Mouse (Mus musculus): Measurements from ENCODE around the gene Igfbpl1. TPM values are rescaled to one million over a fixed set of nuclear protein-coding genes. Genes with fewer than 3 reads are reported as not detected.
A peak's percentile ranks its signal among the peaks of the same experiment; 100 is the strongest.

Gene Igfbpl1
- polyA plus RNA-seq, 1 experiment from 2014 or later: 16.8 TPM

GRCm38 (mm10) chr4:45790018-45790417 is 36.7 kb downstream of the Igfbpl1 start:
- ATAC-seq (replicated peaks; ENCODE audit: insufficient number of reproducible peaks, low FRiP score, low TSS enrichment): no peak

GRCm38 (mm10) chr4:45789263-45789958 is 37.3 kb downstream of the Igfbpl1 start:
- Histone ChIP-seq H3K4me3 (ENCODE audit: low read depth, low read length) (no peak overlapping the region), H3K9ac (ENCODE audit: low read depth, low read length) (0 out of 2 replicates have a peak overlapping the region, but pooled peaks have one; percentile 28), H3K4me2 (peak overlapping the region; percentile 32)

More at GRCm38 (mm10) chr4:45790018-45790417, 36.7 kb downstream of the Igfbpl1 start:
- Histone ChIP-seq H3K27ac (ENCODE audit: low read depth, low read length) (peak overlapping the region; percentile 50; the same call in 1 of the 2 replicates), H3K4me2 (peak overlapping the region; percentile 32), H3K9me3 (replicated peaks; ENCODE audit: control insufficient read depth, low read length) (no peaks in the 10 kb centered on the region), H3K27me3 (ENCODE audit: control insufficient read depth, insufficient read depth, low read length) (peaks cover 14% of the 10 kb centered on the region), H3K4me3 (ENCODE audit: low read depth, low read length) (no peak overlapping the region), H3K9ac (ENCODE audit: low read depth, low read length) (0 out of 2 replicates have a peak overlapping the region, but pooled peaks have one; percentile 28), H3K4me1 (ENCODE audit: control insufficient read depth, insufficient read depth, low read length) (peaks cover 20% of the 10 kb centered on the region), H3K36me3 (ENCODE audit: control insufficient read depth, insufficient read depth, low read length) (no peaks in the 10 kb centered on the region)
- whole genome bisulfite sequencing (ENCODE audit: insufficient replicate concordance): 35% methylated on average over 2 of the region's 2 CpGs

GRCm38 (mm10) chr4:45788446-45789081 is 38.2 kb downstream of the Igfbpl1 start:
- no peak overlapping the region for H3K4me3 ChIP-seq (ENCODE audit: low read depth, low read length)
- WGBS (ENCODE audit: insufficient replicate concordance): 67% methylated on average over 13 of the region's 13 CpGs
- H3K9ac ChIP-seq (ENCODE audit: low read depth, low read length): no peak overlapping the region
- peak overlapping the region; percentile 50; the same call in 1 of the 2 replicates for H3K27ac ChIP-seq (ENCODE audit: low read depth, low read length)
- ATAC-seq (replicated peaks; ENCODE audit: insufficient number of reproducible peaks, low FRiP score, low TSS enrichment): no peak
- H3K27me3 ChIP-seq (ENCODE audit: control insufficient read depth, insufficient read depth, low read length): peaks cover 14% of the 10 kb centered on the region
- H3K4me2 ChIP-seq: no peak overlapping the region
- H3K9me3 ChIP-seq (replicated peaks; ENCODE audit: control insufficient read depth, low read length): no peaks in the 10 kb centered on the region
- H3K4me1 ChIP-seq (ENCODE audit: control insufficient read depth, insufficient read depth, low read length): peaks cover 23% of the 10 kb centered on the region
- no peaks in the 10 kb centered on the region for H3K36me3 ChIP-seq (ENCODE audit: control insufficient read depth, insufficient read depth, low read length)

More at GRCm38 (mm10) chr4:45789263-45789958, 37.3 kb downstream of the Igfbpl1 start:
- ATAC-seq (replicated peaks; ENCODE audit: insufficient number of reproducible peaks, low FRiP score, low TSS enrichment): peak; percentile 52
- peak overlapping the region; percentile 50; the same call in 1 of the 2 replicates for H3K27ac ChIP-seq (ENCODE audit: low read depth, low read length)
- no peaks in the 10 kb centered on the region for H3K9me3 ChIP-seq (replicated peaks; ENCODE audit: control insufficient read depth, low read length)
- 15% methylated on average over 13 of the region's 13 CpGs for WGBS (ENCODE audit: insufficient replicate concordance)
- peaks cover 20% of the 10 kb centered on the region for H3K4me1 ChIP-seq (ENCODE audit: control insufficient read depth, insufficient read depth, low read length)
- H3K27me3 ChIP-seq (ENCODE audit: control insufficient read depth, insufficient read depth, low read length): peaks cover 14% of the 10 kb centered on the region
- H3K36me3 ChIP-seq (ENCODE audit: control insufficient read depth, insufficient read depth, low read length): no peaks in the 10 kb centered on the region

- H3K27ac ChIP-seq (ENCODE audit: low read depth, low read length): no peak overlapping the region
- no peak overlapping the region for H3K4me3 ChIP-seq (ENCODE audit: low read depth, low read length)
- no peak for ATAC-seq (replicated peaks; ENCODE audit: insufficient number of reproducible peaks, low FRiP score, low TSS enrichment)
- H3K27me3 ChIP-seq (ENCODE audit: control insufficient read depth, insufficient read depth, low read length): peaks cover 14% of the 10 kb centered on the region
- H3K9me3 ChIP-seq (replicated peaks; ENCODE audit: control insufficient read depth, low read length): no peaks in the 10 kb centered on the region
- 40% methylated on average over 4 of the region's 4 CpGs for WGBS (ENCODE audit: insufficient replicate concordance)
- H3K4me1 ChIP-seq (ENCODE audit: control insufficient read depth, insufficient read depth, low read length): peaks cover 23% of the 10 kb centered on the region
- no peak overlapping the region for H3K4me2 ChIP-seq
- H3K9ac ChIP-seq (ENCODE audit: low read depth, low read length): no peak overlapping the region
- no peaks in the 10 kb centered on the region for H3K36me3 ChIP-seq (ENCODE audit: control insufficient read depth, insufficient read depth, low read length)
Measured at GRCm38 (mm10) chr4:45786674-45787073, 40.0 kb downstream of the Igfbpl1 start.

- Histone ChIP-seq H3K36me3 (ENCODE audit: control insufficient read depth, insufficient read depth, low read length) (no peaks in the 10 kb centered on the region), H3K4me1 (ENCODE audit: control insufficient read depth, insufficient read depth, low read length) (peaks cover 23% of the 10 kb centered on the region), H3K27me3 (ENCODE audit: control insufficient read depth, insufficient read depth, low read length) (peaks cover 14% of the 10 kb centered on the region), H3K9ac (ENCODE audit: low read depth, low read length) (no peak overlapping the region), H3K27ac (ENCODE audit: low read depth, low read length) (no peak overlapping the region), H3K9me3 (replicated peaks; ENCODE audit: control insufficient read depth, low read length) (no peaks in the 10 kb centered on the region), H3K4me3 (ENCODE audit: low read depth, low read length) (no peak overlapping the region), H3K4me2 (no peak overlapping the region)
- no peak for ATAC-seq (replicated peaks; ENCODE audit: insufficient number of reproducible peaks, low FRiP score, low TSS enrichment)
- 24% methylated on average over 2 of the region's 2 CpGs for WGBS (ENCODE audit: insufficient replicate concordance)
Measured at GRCm38 (mm10) chr4:45785959-45786358, 40.8 kb downstream of the Igfbpl1 start.

GRCm38 (mm10) chr4:45783671-45784070 is 43.1 kb downstream of the Igfbpl1 start:
- ATAC-seq (replicated peaks; ENCODE audit: insufficient number of reproducible peaks, low FRiP score, low TSS enrichment): no peak
- no peaks in the 10 kb centered on the region for H3K9me3 ChIP-seq (replicated peaks; ENCODE audit: control insufficient read depth, low read length)
- no peak overlapping the region for H3K27ac ChIP-seq (ENCODE audit: low read depth, low read length)
- H3K4me1 ChIP-seq (ENCODE audit: control insufficient read depth, insufficient read depth, low read length): peaks cover 6% of the 10 kb centered on the region; the same call in 1 of the 2 replicates
- no peak overlapping the region for H3K4me3 ChIP-seq (ENCODE audit: low read depth, low read length)
- peaks cover 14% of the 10 kb centered on the region for H3K27me3 ChIP-seq (ENCODE audit: control insufficient read depth, insufficient read depth, low read length)
- 44% methylated on average over 1 of the region's 1 CpGs for WGBS (ENCODE audit: insufficient replicate concordance)
- H3K9ac ChIP-seq (ENCODE audit: low read depth, low read length): no peak overlapping the region
- no peaks in the 10 kb centered on the region for H3K36me3 ChIP-seq (ENCODE audit: control insufficient read depth, insufficient read depth, low read length)
- no peak overlapping the region for H3K4me2 ChIP-seq

- Histone ChIP-seq H3K27ac (ENCODE audit: low read depth, low read length) (no peak overlapping the region), H3K9me3 (replicated peaks; ENCODE audit: control insufficient read depth, low read length) (no peaks in the 10 kb centered on the region), H3K4me2 (no peak overlapping the region), H3K4me1 (ENCODE audit: control insufficient read depth, insufficient read depth, low read length) (peaks cover 37% of the 10 kb centered on the region), H3K36me3 (ENCODE audit: control insufficient read depth, insufficient read depth, low read length) (no peaks in the 10 kb centered on the region), H3K27me3 (ENCODE audit: control insufficient read depth, insufficient read depth, low read length) (peaks cover 15% of the 10 kb centered on the region), H3K9ac (ENCODE audit: low read depth, low read length) (no peak overlapping the region), H3K4me3 (ENCODE audit: low read depth, low read length) (no peak overlapping the region)
- no peak for ATAC-seq (replicated peaks; ENCODE audit: insufficient number of reproducible peaks, low FRiP score, low TSS enrichment)
- WGBS (ENCODE audit: insufficient replicate concordance): 6% methylated on average over 5 of the region's 5 CpGs
Measured at GRCm38 (mm10) chr4:45771619-45772018, 55.1 kb downstream of the Igfbpl1 start.

GRCm38 (mm10) chr4:45771173-45771572 is 55.5 kb downstream of the Igfbpl1 start:
- H3K4me1 ChIP-seq (ENCODE audit: control insufficient read depth, insufficient read depth, low read length): peaks cover 40% of the 10 kb centered on the region
- H3K36me3 ChIP-seq (ENCODE audit: control insufficient read depth, insufficient read depth, low read length): no peaks in the 10 kb centered on the region
- H3K4me2 ChIP-seq: no peak overlapping the region
- H3K27ac ChIP-seq (ENCODE audit: low read depth, low read length): no peak overlapping the region
- H3K4me3 ChIP-seq (ENCODE audit: low read depth, low read length): no peak overlapping the region
- no peak overlapping the region for H3K9ac ChIP-seq (ENCODE audit: low read depth, low read length)
- WGBS (ENCODE audit: insufficient replicate concordance): 24% methylated on average over 8 of the region's 8 CpGs
- H3K9me3 ChIP-seq (replicated peaks; ENCODE audit: control insufficient read depth, low read length): no peaks in the 10 kb centered on the region
- H3K27me3 ChIP-seq (ENCODE audit: control insufficient read depth, insufficient read depth, low read length): peaks cover 15% of the 10 kb centered on the region
- no peak for ATAC-seq (replicated peaks; ENCODE audit: insufficient number of reproducible peaks, low FRiP score, low TSS enrichment)

All from heart, embryonic 11.5 days (tissue).